Mouse (Mus musculus): ENCODE data around the gene Plau.

Plau gene

GRCm38 (mm10) chr14:20836171-20836904 is at the start of gene Plau:
Gene Plau, plus strand, starts transcription at chr14:20836660.
- in situ Hi-C loops (cut with MboI, MseI) = no loop called here

GRCm38 (mm10) chr14:20788151-20788550 is 48.3 kb upstream of the Plau start:
- in situ Hi-C loops (cut with MboI, MseI) = loop anchor here (5.0 kb wide), 1 partner anchor 91 kb away; no protein-coding TSS in a partner anchor

- in situ Hi-C loops (cut with MboI, MseI) = loop anchor here (5.0 kb wide), 1 partner anchor 92 kb away; no protein-coding TSS in a partner anchor
These were observed 46.9 kb upstream of the Plau start for GRCm38 (mm10) chr14:20789593-20789992.

GRCm38 (mm10) chr14:20790445-20790844 is 46.0 kb upstream of the Plau start:
- in situ Hi-C loops (cut with MboI, MseI) = no loop called here

- in situ Hi-C loops (cut with MboI, MseI) = no loop called here
These were observed 45.5 kb upstream of the Plau start for GRCm38 (mm10) chr14:20790996-20791395.

- in situ Hi-C loops (cut with MboI, MseI) = no loop called here
These were observed 44.8 kb upstream of the Plau start for GRCm38 (mm10) chr14:20791511-20792242.

GRCm38 (mm10) chr14:20792243-20792921 is 44.1 kb upstream of the Plau start:
- in situ Hi-C loops (cut with MboI, MseI) = no loop called here

GRCm38 (mm10) chr14:20792922-20793757 is 43.3 kb upstream of the Plau start:
- in situ Hi-C loops (cut with MboI, MseI) = no loop called here

- in situ Hi-C loops (cut with MboI, MseI) = no loop called here
These were observed 42.5 kb upstream of the Plau start, which contains the start of gene Camk2g for GRCm38 (mm10) chr14:20793758-20794531. Gene Camk2g, minus strand, starts transcription at chr14:20794088.

- in situ Hi-C loops (cut with MboI, MseI) = no loop called here
These were observed 41.9 kb upstream of the Plau start for GRCm38 (mm10) chr14:20794589-20794988.

GRCm38 (mm10) chr14:20795423-20796152 is 40.9 kb upstream of the Plau start:
- in situ Hi-C loops (cut with MboI, MseI) = no loop called here

GRCm38 (mm10) chr14:20796170-20796569 is 40.3 kb upstream of the Plau start:
- in situ Hi-C loops (cut with MboI, MseI) = no loop called here

GRCm38 (mm10) chr14:20796643-20797042 is 39.8 kb upstream of the Plau start:
- in situ Hi-C loops (cut with MboI, MseI) = no loop called here

- in situ Hi-C loops (cut with MboI, MseI) = no loop called here
These were observed 38.2 kb upstream of the Plau start for GRCm38 (mm10) chr14:20798300-20798699.

GRCm38 (mm10) chr14:20798761-20799160 is 37.7 kb upstream of the Plau start:
- in situ Hi-C loops (cut with MboI, MseI) = no loop called here

GRCm38 (mm10) chr14:20802926-20803605 is 33.4 kb upstream of the Plau start:
- in situ Hi-C loops (cut with MboI, MseI) = loop anchor here (5.0 kb wide), 1 partner anchor 64 kb away; no protein-coding TSS in a partner anchor

- in situ Hi-C loops (cut with MboI, MseI) = loop anchor here (5.0 kb wide), 1 partner anchor 64 kb away; no protein-coding TSS in a partner anchor
These were observed 32.9 kb upstream of the Plau start for GRCm38 (mm10) chr14:20803606-20803938.

- in situ Hi-C loops (cut with MboI, MseI) = loop anchor here (5.0 kb wide), 1 partner anchor 63 kb away; no protein-coding TSS in a partner anchor
These were observed 32.0 kb upstream of the Plau start for GRCm38 (mm10) chr14:20804481-20804880.

Measured in regulatory T cell (primary cell).